Mouse (Mus musculus): Measurements from ENCODE around the gene Ubl7. TPM values are rescaled to one million over a fixed set of nuclear protein-coding genes. Genes with fewer than 3 reads are reported as not detected.
"Not testable (repeated sequence)": the region's sequence is repeated elsewhere in the genome, so short reads cannot be mapped to it uniquely, and the experiment has no call there.

The Ubl7 gene
- 10 to 100 TPM; 62.2 to 63.6 TPM for total RNA-seq (2021)
- long read RNA-seq, experiment 1, transcript Ubl7-201 (11 exons, 1,364 nt): major isoform, 50 of 145 reads
- long read RNA-seq, experiment 1, transcript Ubl7-209 (11 exons, 1,319 nt): minor isoform, 24 of 145 reads
- long read RNA-seq, experiment 1, partial matches to known transcripts: 40 of 145 reads
- long read RNA-seq, experiment 1, other reads (novel, unspliced or antisense): 27 of 145 reads
- long read RNA-seq, experiment 2, transcript Ubl7-209 (11 exons, 1,319 nt): minor isoform, 22 of 151 reads
- long read RNA-seq, experiment 2, transcript Ubl7-201 (11 exons, 1,364 nt): major isoform, 66 of 151 reads
- long read RNA-seq, experiment 2, transcript Ubl7-208 (11 exons, 1,426 nt): minor isoform, 7 of 151 reads
- long read RNA-seq, experiment 2, partial matches to known transcripts: 26 of 151 reads
- long read RNA-seq, experiment 2, other reads (novel, unspliced or antisense): 30 of 151 reads

GRCm38 (mm10) chr9:57910254-57911160, at the start of gene Ubl7:
TSS of gene Ubl7 (plus strand) at chr9:57910979.
- DNase-seq: peak; percentile 87

- DNase-seq: no peak
These were observed 48.8 kb upstream of the Ubl7 start for GRCm38 (mm10) chr9:57861951-57862471.

- DNase-seq: no peak
These were observed 46.4 kb upstream of the Ubl7 start for GRCm38 (mm10) chr9:57864336-57864735.

GRCm38 (mm10) chr9:57866530-57866929, 44.2 kb upstream of the Ubl7 start:
- DNase-seq: no peak

GRCm38 (mm10) chr9:57867236-57867635, 43.5 kb upstream of the Ubl7 start:
- DNase-seq: no peak

GRCm38 (mm10) chr9:57867880-57868279, 42.9 kb upstream of the Ubl7 start:
- no peak for DNase-seq

- DNase-seq: no peak
These were observed 42.0 kb upstream of the Ubl7 start for GRCm38 (mm10) chr9:57868767-57869166.

GRCm38 (mm10) chr9:57870273-57870816, 40.4 kb upstream of the Ubl7 start:
- no peak for DNase-seq

GRCm38 (mm10) chr9:57874134-57874533, 36.6 kb upstream of the Ubl7 start:
- no peak for DNase-seq

- no peak for DNase-seq
These were observed 35.8 kb upstream of the Ubl7 start for GRCm38 (mm10) chr9:57874994-57875393.

GRCm38 (mm10) chr9:57879213-57879612, 31.6 kb upstream of the Ubl7 start:
- no peak for DNase-seq

GRCm38 (mm10) chr9:57880278-57880677, 30.5 kb upstream of the Ubl7 start:
- DNase-seq: no peak

- DNase-seq: not testable (repeated sequence)
These were observed 29.0 kb upstream of the Ubl7 start for GRCm38 (mm10) chr9:57881781-57882180.

- no peak for DNase-seq
These were observed 27.4 kb upstream of the Ubl7 start for GRCm38 (mm10) chr9:57883413-57883812.

- no peak for DNase-seq
These were observed 22.7 kb upstream of the Ubl7 start for GRCm38 (mm10) chr9:57888119-57888518.

- DNase-seq: no peak
These were observed 10.3 kb upstream of the Ubl7 start for GRCm38 (mm10) chr9:57900478-57900877.

- no peak for DNase-seq
These were observed 9.6 kb upstream of the Ubl7 start for GRCm38 (mm10) chr9:57901197-57901596.

GRCm38 (mm10) chr9:57901601-57902000, 9.2 kb upstream of the Ubl7 start:
- no peak for DNase-seq

- DNase-seq: no peak
These were observed 8.6 kb upstream of the Ubl7 start for GRCm38 (mm10) chr9:57902132-57902531.

- DNase-seq: no peak
These were observed 7.1 kb upstream of the Ubl7 start for GRCm38 (mm10) chr9:57903589-57904249.

GRCm38 (mm10) chr9:57904250-57904644, 6.5 kb upstream of the Ubl7 start:
- DNase-seq: no peak

GRCm38 (mm10) chr9:57907206-57907605, 3.6 kb upstream of the Ubl7 start:
- no peak for DNase-seq

Measured in gastrocnemius, postnatal 25 days (tissue).